Mouse (Mus musculus) kidney, postnatal 25 days (tissue): ENCODE measurements around the gene Dgki.

Experiments used
- DNase-seq, 2 experiments: peaks; one replicate each; pipeline ENCODE4 v3.0.0; 2021; ENCODE audit warnings: mixed read lengths in 2 of 2

Dgki gene

DNA sequence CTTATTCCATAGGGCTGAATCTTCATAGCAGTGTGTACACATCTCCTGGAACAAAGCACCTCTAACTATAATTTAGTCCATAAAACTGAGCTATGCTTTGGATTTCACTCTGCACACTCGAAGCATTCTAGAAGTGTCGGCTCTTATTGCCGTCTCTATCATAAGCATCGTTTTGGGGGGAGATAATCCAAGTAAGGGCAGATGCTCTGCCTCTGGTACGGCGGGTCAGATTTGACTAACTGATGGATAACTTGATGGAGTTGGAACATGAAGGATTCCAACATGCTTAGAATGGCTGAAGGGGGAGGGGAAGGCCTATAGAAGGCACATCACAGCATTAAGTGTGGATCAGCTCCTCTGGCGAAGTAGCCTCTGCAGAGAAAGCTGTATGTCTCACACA is 242.4 kb downstream of the Dgki start:
- DNase-seq: no peak

DNA sequence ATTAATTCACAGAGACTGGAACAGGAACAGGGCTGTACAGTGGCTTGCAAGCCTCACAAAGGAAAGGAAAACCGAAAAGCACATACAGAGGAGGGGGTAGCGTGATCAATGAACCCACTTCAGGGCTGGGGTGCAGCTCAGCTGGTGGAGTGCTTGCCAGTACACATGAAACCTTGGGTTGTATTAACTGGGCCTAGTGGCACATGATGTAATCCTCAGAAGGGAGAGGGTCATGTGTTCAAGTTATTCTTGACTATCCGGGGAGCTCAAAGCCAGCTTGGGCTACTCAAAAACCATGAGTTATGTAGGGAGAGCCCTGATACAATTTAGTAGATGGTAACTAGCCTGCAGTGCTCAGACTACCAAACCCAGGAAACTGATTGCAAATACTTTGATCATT is 244.3 kb downstream of the Dgki start:
- DNase-seq: no peak

DNA sequence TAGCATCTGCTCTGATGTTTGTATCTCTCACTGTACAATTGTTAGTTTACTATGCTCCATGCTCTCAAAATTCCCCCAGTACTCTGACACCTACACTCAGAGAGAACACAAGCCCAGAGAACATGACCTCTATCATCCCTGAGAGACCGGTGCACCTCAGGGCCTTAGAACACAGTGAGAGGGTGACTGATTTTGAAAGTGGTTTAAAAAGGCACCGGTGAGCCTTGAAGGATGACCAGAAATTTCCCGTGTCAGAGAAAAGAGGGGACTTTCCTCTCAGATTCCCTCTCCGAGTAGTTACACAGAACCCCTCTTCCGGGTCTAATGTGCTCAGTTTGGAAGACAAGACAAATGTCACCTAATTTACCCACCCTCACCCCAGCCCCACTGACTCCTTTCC is 244.9 kb downstream of the Dgki start:
- no peak for DNase-seq

DNA sequence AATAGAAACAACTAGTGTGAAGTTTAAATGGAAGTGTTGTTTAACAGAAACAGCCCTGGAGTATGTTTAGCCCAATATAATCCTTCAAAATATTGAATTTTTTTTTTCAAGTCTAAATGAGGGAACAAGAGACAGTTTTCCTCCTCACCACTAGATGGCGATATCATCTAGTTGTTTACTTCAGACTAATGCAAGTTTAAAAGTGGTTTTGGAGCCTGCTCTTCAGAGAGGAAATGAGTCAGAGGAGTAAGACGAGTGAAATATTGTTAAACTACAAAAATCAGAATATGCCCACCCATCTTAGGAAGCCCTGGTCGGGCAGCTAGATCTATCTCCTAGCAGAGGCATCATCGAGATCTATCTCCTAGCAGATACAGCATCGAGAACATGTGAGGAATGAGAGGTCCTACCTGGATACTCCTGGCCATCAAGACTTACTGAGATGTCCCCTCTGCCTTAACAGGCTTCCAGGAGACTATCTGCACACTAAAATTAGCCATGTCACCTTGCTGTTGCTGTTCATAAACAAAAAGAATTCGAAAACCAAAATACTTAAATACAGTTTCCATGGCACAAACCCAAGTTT is 245.5 kb downstream of the Dgki start:
- peak in 1 of 2 experiments; percentile 38 for DNase-seq

DNA sequence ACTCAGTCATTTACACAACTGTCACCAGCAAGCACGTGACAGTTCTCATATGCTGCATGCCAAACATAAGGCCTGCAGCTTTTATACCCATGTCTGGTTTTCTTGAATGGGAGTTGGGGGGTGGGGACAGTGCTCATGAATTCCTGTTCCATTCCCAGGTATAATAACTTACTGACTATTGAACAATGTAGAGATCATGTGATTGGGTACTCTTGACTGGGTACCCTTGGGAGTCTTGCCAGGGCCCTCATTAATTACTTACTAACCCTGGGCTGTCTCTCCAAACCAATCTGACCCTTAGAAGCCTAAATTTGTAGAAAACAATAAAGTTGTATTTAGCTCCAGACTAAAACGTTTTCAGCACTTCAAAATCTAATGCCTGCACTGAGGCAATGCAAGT is 246.6 kb downstream of the Dgki start:
- peak; percentile 58 to 71 for DNase-seq

- DNase-seq: no peak
Observed at GRCm38 (mm10) chr6:37051652-37052051, 248.3 kb downstream of the Dgki start.

- DNase-seq: no peak
Observed at GRCm38 (mm10) chr6:37051150-37051549, 248.8 kb downstream of the Dgki start.

DNA sequence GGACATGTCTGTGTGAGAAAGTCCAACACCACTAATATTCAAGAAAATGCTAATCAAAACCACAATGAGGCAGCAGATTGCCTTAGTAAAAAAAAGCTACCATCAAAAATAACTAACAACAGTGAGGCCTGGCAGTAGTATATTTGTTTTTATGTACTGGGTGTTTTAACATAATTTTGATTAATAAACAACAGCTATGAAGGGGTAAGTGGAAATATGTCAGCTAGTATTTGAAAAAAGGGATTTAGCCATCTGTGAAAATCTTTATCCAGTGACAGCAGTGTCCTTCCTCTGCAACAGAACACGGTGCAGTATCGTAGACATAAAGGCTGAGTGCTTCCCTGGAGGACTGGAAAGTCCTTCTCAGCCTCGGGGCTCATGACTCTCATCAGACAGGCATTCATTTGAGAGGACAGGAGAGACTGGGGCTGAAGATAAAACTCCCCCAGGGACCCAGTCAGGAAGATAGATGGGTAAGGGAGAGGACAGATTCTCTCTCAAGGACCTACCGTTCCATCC is 252.3 kb downstream of the Dgki start:
- DNase-seq: no peak

DNA sequence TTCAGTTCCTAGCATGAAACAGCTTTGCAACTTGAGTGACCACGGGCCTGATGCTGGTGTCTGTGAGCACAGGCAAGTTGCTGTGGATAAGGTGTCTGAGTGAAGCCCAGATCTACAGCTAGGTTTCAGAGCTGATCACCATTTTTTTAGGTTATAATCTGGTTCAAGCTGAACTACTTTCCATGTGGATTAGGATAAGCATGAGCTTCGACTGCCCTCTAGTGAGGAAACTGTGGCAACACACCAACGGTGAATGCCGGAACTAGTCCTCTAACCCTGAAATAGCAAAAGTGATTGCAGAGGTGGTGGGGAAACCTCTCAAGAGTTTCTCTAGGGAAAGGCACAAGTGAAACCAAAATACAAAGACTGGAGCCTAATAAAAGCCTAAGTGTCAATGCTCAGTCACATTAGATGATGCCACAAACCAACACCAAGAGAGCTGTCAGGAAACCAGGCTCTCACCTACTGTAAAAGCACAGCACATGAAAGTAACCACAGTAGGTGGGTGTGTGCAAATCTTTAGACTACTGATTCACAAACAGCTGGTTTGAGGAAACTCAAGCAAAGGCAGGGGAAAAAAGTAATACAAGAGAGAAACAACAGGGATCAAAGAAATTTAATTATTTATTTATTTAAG is 253.7 kb downstream of the Dgki start:
- peak; percentile 57 to 67 for DNase-seq

- no peak for DNase-seq
Observed at GRCm38 (mm10) chr6:37044796-37045195, 255.2 kb downstream of the Dgki start.

DNA sequence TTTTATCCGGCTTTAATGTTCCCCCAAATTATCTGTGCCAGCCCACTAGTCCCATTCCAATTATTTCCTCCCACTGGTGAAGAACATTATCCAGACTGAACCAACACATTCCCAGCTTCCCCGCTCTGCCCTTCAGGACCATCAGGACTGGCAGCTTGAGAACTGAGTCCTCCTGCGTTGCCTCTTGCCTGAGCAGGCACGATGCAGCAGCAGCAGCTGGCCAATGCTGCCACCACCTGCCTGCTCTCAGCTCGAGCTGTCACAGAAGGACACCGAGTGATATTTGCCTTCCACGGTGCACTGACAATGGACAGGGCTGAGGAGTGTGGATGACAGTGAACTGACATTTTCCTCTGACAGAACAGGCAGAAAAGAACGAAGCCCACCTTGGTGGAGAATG is 261.5 kb downstream of the Dgki start:
- no peak for DNase-seq

GRCm38 (mm10) chr6:37037115-37037908 is 262.7 kb downstream of the Dgki start:
- peak in 1 of 2 experiments; percentile 46 for DNase-seq

DNA sequence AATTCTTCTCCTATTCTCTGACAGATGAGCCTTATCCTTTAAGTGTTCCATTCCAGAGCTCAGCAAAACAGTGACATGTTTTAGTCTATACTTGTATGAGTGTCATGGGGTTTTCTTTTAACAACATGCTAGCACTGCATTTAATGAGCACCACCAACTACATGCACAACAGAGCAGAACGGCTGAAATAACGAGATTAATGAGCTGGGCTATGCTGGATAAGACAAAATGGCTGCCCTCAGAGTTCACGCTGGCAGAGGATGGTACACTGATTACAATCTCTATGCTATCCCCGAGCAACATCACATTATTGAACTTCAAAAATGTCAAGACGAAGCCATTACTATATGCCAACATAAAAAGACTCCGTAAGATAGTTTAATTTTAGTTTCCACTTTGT is 264.3 kb downstream of the Dgki start:
- DNase-seq: no peak

- DNase-seq: no peak
Observed at GRCm38 (mm10) chr6:37030986-37031385, 269.0 kb downstream of the Dgki start.

GRCm38 (mm10) chr6:37030402-37030801 is 269.6 kb downstream of the Dgki start:
- no peak for DNase-seq

GRCm38 (mm10) chr6:37028841-37029240 is 271.1 kb downstream of the Dgki start:
- DNase-seq: peak; percentile 31 to 55

DNA sequence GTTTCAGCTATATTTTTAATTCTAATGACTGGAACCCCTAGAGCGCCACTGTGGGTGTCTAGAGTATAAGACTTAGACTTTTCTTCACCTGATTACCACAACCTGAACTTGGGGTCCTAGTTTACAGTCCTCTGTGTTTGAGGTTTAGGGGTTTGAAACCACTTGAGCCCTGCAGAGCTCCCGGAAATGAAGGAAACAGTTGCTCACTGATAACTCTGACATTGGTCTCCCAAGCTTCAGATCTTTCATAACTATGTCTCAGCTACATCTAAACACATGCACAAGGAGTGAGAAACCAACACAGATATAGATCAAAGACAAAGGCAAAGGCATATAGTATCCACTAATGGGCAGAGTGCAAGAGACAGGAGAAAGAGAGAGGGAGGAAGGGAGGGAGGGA is 271.7 kb downstream of the Dgki start:
- DNase-seq: no peak

DNA sequence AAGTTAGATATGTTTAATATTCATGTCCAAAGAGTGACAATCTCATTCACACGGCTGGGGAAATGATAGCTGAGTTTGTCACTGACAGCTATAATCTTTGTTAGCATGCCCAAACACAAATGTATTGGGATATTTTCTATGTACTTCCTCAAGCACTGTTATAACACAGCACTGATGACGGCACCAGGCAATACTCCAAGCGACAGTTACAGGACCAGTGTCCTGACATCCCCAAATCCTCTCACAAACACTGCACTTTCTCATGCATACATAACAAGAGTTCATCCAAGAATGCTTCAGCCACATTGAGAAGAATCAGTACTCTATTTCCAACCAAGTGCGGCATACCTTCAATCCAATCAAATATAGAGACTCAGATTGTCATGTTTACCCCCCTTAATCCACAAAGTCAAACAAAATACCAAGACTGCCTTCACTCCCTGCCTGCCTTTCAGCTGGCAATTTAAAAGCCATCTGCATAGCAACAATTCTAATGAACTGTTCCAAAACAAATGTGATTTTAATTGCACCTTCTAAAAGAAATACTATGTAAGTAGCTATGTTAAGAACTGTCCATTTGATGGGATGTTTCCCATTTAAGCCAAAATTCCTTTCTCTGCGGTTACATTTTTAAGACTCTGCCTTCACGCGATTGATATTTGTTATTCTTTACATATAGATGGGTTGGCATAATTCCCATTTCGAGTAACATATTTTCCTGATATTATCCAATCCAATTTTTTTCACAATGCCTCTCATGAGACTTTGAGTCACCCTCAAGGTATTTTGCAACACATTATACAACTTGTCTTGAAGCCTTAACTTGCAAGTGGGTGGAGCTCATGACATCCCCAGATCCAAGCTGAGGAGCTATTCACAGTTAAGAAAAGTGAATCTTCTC is 273.4 kb downstream of the Dgki start:
- DNase-seq: no peak

DNA sequence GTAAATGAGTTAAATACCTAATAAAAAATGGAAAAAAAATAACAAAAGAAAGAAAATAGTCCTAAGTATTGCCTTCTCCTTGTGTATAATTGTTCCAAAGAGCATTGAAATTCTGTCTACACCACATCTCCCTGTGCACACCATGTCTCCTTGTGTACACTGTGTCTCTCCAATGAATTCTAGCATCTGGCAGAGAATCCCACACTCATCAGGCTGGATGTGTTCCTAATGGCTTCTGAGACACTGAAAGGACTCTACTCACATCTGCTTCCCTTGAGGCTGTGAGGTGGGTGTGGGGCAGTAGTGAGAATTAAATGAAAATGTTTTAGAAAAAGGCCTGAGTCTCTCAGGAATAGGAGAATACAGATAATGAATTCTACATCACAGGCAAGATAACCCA is 283.9 kb downstream of the Dgki start:
- no peak for DNase-seq

DNA sequence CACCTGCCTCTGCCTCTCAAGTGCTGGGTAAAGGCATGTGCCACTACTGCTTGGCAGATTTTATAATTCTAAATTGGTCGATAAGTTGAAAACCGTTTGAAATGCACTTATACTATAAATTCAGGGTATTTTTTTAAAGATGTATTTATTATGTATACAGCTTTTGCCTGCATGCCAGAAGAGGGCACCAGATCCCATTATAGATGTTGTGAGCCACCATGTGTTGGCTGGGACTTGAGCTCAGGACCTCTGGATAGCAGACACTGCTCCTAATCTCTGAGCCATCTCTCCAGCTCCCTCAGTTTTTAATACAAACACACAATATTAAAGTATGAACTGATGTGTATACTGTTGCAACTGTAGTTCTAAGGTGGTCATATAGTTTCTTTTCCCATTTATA is 288.4 kb downstream of the Dgki start:
- DNase-seq: no peak

DNA sequence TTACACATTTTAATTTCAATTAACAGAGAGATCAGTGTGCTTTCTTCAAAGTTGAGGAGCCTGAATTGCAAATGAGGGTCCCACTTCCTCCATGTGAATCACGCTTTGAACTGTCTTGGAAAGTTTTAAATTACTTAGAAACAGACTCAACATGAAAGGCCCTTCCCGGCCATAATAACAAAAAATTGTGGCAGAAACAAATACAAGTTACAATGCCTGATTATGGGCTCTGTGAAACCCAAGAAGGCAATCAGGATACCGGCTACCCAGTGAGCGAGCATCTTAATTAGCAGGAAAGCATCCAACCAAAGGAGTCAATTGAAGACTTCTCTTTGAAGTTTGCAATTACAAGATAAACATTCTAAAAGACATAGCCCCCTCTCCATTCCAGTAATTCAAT is 292.4 kb downstream of the Dgki start:
- DNase-seq: no peak

DNA sequence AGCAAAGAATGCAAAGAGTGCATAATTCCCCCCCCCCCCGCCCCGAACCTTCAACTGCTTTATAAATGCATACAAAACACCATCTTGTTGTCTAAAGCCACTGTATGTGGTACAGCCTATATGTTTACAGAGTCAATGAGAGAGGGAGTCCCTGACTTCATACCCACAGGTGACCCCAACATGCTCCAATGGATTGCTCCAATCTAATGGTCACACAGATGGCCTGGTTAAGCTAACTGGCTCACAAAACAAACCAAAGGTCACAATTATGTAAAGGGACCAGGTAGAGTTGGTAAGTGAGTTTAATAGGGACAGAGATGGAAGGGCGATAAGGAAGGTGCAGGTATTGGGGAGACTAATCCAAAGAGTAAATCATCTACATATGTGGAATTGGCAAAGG is 295.1 kb downstream of the Dgki start:
- no peak for DNase-seq

GRCm38 (mm10) chr6:37003235-37003634 is 296.7 kb downstream of the Dgki start:
- DNase-seq: no peak
